Mouse (Mus musculus) spleen, adult 2 months (tissue): ENCODE results near the gene Il25. TPM values are rescaled to one million over a fixed set of nuclear protein-coding genes. Genes with fewer than 3 reads are reported as not detected.
A peak's percentile ranks its signal among the peaks of the same experiment; 100 is the strongest.

Source experiments
- DNase-seq, 2 experiments: peaks; one replicate each; pipeline versions ENCODE4 v3.0.0 to v3.0.0-alpha.2; 2012 to 2021; ENCODE audit warnings: low spot score in 2 of 2, low read depth in 1 of 2
- H3K27ac ChIP-seq: fragments of 200-500 bp; 2 replicates; pipeline ENCODE4 v1.5.1; 2012; ENCODE audit warnings: low read length, inconsistent platforms; ENCODE audit not compliant: insufficient read depth
- H3K27me3 ChIP-seq: fragments of 200-500 bp; 2 replicates; pipeline ENCODE4 v1.6.1; 2012; ENCODE audit warnings: mild to moderate bottlenecking, moderate library complexity, low read length, inconsistent platforms; ENCODE audit not compliant: control insufficient read depth, insufficient read depth
- H3K36me3 ChIP-seq: fragments of 200-500 bp; 2 replicates; pipeline ENCODE4 v1.6.1; 2012; ENCODE audit warnings: mild to moderate bottlenecking, low read length, inconsistent platforms; ENCODE audit not compliant: control insufficient read depth, insufficient read depth
- H3K4me1 ChIP-seq: fragments of 200-500 bp; 2 replicates; pipeline ENCODE4 v1.6.1; 2011; ENCODE audit warnings: inconsistent platforms; ENCODE audit not compliant: control insufficient read depth, insufficient read depth, insufficient read length
- H3K4me3 ChIP-seq: fragments of 200-500 bp; 2 replicates; pipeline ENCODE4 v1.5.1; 2011; ENCODE audit warnings: mild to moderate bottlenecking, inconsistent platforms; ENCODE audit not compliant: insufficient read depth, insufficient read length; ENCODE audit errors: extremely low read depth
- CTCF ChIP-seq: fragments of 200-500 bp; IDR thresholded peaks from 2 replicates; pipeline ENCODE4 v1.5.1; 2011; ENCODE audit warnings: mild to moderate bottlenecking, inconsistent platforms; ENCODE audit not compliant: insufficient read depth, insufficient read length, insufficient replicate concordance; ENCODE audit errors: extremely low read depth
- POLR2A ChIP-seq: fragments of 200-500 bp; IDR thresholded peaks from 2 replicates; pipeline ENCODE4 v1.6.1; 2011; ENCODE audit warnings: low read depth, low read length, inconsistent platforms
- WGBS: fragments of 180-500 bp; shearing (Covaris S2); methylation state at CpG from one replicate; pipeline ENCODE4 v1.1.7; 2018; 5-methylcytosine and 5-hydroxymethylcytosine counted together
- polyA plus RNA-seq: library from polyadenylated mRNA; depleted of rRNA; stranded (reverse); fragments of >200 nt; gene quantifications from 2 replicates; pipeline ENCODE4 v1.2.3, GENCODE M21; 2012; rRNA removed

Gene Il25
- not detected in 2 replicates for polyA plus RNA-seq

DNA sequence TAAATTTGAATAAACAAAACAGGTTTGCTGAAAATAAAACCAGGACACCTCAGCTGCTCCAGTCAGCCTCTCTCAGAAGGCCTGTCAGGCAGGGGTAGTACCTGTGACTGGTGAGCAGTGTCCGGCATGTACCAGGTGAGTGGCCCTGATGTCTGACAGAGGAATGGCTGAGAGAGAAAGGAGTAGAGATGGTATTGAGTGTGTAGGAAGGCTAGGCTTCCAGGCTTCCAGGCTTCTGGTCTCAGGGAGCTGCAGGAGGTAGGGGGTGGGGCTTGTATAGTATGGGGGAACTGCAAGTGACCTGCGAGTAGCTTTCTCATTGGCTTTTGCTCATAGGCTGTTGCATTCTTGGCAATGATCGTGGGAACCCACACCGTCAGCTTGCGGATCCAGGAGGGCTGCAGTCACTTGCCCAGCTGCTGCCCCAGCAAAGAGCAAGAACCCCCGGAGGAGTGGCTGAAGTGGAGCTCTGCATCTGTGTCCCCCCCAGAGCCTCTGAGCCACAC, at the start of gene Il25:
TSS of gene Il25 (plus strand) at position 51 of the 506 bp plus-strand sequence.
- Histone ChIP-seq H3K36me3 (no peaks in the 10 kb centered on the region), H3K27ac (no peak within 1 kb of the TSS), H3K4me3 (no peak within 1 kb of the TSS), H3K27me3 (peaks cover 3% of the 10 kb centered on the region; the same call in 1 of the 2 replicates), H3K4me1 (no peaks in the 10 kb centered on the region)
- TF ChIP-seq CTCF (no peak), POLR2A (no peak)
- 81% methylated on average over 6 of the region's 6 CpGs for WGBS
- DNase-seq = no peak

DNA sequence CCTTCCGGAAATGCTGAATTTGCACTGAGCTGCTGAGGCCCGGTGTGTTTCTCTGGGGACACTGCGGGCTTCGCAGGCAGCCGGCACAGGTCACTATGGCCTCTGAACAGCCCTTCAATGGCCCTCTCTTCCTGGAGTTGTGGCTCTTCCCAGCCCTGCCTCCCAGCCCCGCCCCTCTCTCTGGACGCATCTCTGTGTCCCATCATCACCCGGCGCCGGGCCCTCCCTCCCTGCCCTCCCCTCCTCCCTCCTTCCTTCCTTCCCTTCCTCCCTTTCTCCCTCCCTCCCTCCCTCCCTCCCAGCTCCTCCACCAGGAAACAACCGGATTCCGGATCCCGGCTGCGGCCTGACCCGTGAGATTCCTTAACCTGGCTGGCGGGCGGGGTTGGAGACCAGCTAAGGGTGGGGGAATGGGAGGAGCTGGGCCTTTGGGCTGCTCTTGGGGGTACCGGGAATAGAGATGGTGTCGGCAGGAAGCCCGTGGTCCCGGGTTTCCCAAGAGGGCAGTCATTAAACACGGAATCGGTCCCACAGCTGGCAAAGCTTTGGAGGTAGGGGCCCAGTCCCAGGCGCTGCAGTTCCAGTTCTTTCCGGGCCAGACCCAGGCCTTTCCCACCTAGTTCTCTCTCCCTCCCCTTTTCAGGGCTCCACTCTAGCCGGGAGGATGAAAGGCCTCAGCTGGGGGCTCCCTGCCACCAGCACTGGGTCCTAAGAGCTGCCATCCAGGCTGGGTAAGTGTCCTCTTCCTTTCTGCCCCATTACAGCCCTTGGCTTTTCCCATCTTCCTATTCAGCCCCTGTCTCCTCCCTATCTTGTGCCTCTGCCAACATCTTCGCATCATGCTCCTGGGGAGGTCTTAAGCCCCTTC, 49.1 kb upstream of the Il25 start, which contains the start of the genes Bcl2l2 and Gm20521:
TSS of gene Bcl2l2 (plus strand) at position 224 of the 868 bp plus-strand sequence.
TSS of gene Gm20521 (plus strand) at position 288 of the 868 bp plus-strand sequence.
- H3K4me3 ChIP-seq = peak within 1 kb of the TSS; percentile 51
- DNase-seq = peak in 1 of 2 experiments; percentile 25
- peak within 1 kb of the TSS; percentile 40 for H3K27ac ChIP-seq
- H3K36me3 ChIP-seq = no peaks in the 10 kb centered on the region
- H3K4me1 ChIP-seq = no peaks in the 10 kb centered on the region; the same call in 1 of the 2 replicates
- TF ChIP-seq CTCF = no peak
- 0 out of 2 replicates have a peak, but pooled peaks have one; percentile 19 for TF ChIP-seq POLR2A
- H3K27me3 ChIP-seq = no peaks in the 10 kb centered on the region
- 4% methylated on average over 27 of the region's 27 CpGs for WGBS

DNA sequence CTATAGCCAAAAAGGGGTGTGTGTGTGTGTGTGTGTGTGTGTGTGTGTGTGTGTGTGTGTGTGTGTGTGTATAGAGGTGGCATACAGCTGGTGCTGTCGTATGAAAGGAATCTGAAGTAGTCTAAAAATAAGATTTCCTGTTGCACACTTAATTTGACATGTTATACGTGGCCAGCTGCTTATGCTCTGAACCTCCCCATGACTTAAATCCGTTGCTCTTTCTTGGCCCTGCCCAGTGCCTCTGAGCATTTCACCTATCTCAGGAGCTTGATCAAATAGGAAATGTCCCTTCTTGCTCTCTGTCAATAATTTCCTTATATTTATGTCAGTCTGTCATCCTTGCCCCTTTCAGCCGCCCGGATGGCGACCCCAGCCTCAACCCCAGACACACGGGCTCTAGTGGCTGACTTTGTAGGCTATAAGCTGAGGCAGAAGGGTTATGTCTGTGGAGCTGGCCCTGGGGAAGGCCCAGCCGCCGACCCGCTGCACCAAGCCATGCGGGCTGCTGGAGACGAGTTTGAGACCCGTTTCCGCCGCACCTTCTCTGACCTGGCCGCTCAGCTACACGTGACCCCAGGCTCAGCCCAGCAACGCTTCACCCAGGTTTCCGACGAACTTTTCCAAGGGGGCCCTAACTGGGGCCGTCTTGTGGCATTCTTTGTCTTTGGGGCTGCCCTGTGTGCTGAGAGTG, 48.3 kb upstream of the Il25 start:
- peak overlapping the region; percentile 51; the same call in 1 of the 2 replicates for H3K4me3 ChIP-seq

DNA sequence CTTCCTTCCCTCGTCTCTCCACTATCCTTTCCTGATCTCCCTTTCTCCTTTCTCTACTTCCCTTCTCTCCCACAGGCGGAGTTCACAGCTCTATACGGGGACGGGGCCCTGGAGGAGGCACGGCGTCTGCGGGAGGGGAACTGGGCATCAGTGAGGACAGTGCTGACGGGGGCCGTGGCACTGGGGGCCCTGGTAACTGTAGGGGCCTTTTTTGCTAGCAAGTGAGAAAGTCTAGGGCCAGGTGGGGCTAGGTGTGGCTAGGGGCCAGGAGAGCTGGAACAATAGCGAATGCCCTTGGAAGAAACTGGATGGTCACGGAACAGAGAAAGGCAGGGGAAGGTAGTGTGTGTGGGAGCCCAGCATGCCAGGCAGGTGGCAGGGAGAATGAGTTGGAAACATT, 47.2 kb upstream of the Il25 start:
- H3K27ac ChIP-seq = no peak overlapping the region
- DNase-seq = no peak
- no peak overlapping the region for H3K4me3 ChIP-seq
- no peaks in the 10 kb centered on the region for H3K27me3 ChIP-seq
- H3K36me3 ChIP-seq = no peaks in the 10 kb centered on the region
- WGBS = 93% methylated on average over 11 of the region's 11 CpGs
- no peak for TF ChIP-seq CTCF
- TF ChIP-seq POLR2A = no peak
- no peaks in the 10 kb centered on the region; the same call in 1 of the 2 replicates for H3K4me1 ChIP-seq

More for the DNA sequence above, 48.3 kb upstream of the Il25 start:
- no peaks in the 10 kb centered on the region; the same call in 1 of the 2 replicates for H3K4me1 ChIP-seq
- DNase-seq = no peak
- H3K36me3 ChIP-seq = no peaks in the 10 kb centered on the region
- WGBS = 66% methylated on average over 21 of the region's 21 CpGs
- H3K27me3 ChIP-seq = no peaks in the 10 kb centered on the region
- TF ChIP-seq POLR2A (no peak), CTCF (no peak)
- H3K27ac ChIP-seq = no peak overlapping the region; the same call in 1 of the 2 replicates

DNA sequence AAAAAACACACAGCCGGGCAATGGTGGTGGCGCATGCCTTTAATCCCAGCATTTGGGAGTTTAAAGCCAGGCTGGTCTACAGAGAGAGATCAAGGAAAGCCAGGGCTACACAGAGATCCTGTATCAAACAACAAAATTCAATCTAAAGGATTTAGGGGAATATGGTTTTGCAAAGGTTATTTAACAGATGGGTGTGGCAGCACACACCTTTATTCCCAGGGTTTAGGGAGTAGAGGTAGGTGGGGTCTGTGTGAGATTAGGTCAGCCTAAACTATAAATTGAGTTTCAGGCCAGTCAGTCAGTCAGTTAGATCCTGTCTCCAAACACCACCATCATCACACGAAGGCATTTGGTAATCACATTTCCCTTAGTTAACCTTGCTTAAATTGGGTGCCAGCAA, 40.3 kb upstream of the Il25 start, which contains the start of gene Pabpn1:
TSS of gene Pabpn1 (plus strand) at position 301 of the 400 bp plus-strand sequence.
- Histone ChIP-seq H3K4me3 (peak within 1 kb of the TSS; percentile 74), H3K36me3 (peaks cover 13% of the 10 kb centered on the region), H3K27me3 (no peaks in the 10 kb centered on the region), H3K4me1 (peaks cover 10% of the 10 kb centered on the region; the same call in 1 of the 2 replicates), H3K27ac (no peak within 1 kb of the TSS)
- DNase-seq = no peak
- 96% methylated on average over 3 of the region's 3 CpGs for WGBS
- no peak for TF ChIP-seq CTCF
- no peak for TF ChIP-seq POLR2A

DNA sequence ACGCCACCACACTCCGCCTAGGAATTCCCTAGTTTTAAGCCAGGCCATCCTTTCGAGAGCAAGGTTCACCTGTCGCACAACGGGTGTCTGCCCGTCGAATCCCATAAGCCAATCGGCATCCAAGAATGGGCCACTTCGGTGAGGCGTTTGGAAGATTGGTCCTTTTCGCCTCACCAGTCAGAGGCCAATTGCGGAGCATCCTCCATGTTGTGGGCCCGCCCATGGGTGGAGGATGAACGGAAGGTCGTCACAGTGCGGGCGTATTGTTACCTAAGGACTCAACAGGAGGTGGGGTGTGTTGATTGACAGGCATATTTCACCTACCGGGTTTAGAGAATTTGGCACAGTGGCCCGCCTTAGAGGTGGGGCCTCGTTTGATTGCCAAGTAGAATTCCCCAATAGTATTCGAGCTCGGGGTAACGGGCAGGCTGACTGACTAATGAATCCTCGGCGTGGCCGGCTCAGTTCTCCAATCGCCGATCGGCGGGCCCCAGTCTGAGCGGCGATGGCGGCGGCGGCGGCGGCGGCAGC, 38.8 kb upstream of the Il25 start:
- H3K27ac ChIP-seq = peak overlapping the region; percentile 89
- H3K4me3 ChIP-seq = peak overlapping the region; percentile 99
- TF ChIP-seq CTCF = no peak
- peak; percentile 76 for TF ChIP-seq POLR2A
- DNase-seq = peak; percentile 92 to 100
- peaks cover 21% of the 10 kb centered on the region for H3K36me3 ChIP-seq
- H3K27me3 ChIP-seq = no peaks in the 10 kb centered on the region
- H3K4me1 ChIP-seq = peaks cover 10% of the 10 kb centered on the region; the same call in 1 of the 2 replicates
- WGBS = under 1% methylated on average over 38 of the region's 38 CpGs
